Mouse (Mus musculus) limb, embryonic 13.5 days (tissue): ENCODE results near the gene Ggta1. TPM values are rescaled to one million over a fixed set of nuclear protein-coding genes. Genes with fewer than 3 reads are reported as not detected.

Experiments
- ATAC-seq: fragments of 200-750 bp; cut with Nextera tagmentation; 2 replicates; pipeline ENCODE4 v1.8.0; 2017; ENCODE audit warnings: low read depth, moderate number of reproducible peaks, moderate TSS enrichment; ENCODE audit not compliant: low FRiP score
- H3K27ac ChIP-seq: fragments of 300-500 bp; sonication (generic); 2 replicates; pipeline ENCODE4 v1.5.1; 2015; ENCODE audit warnings: inconsistent platforms, mild to moderate bottlenecking, moderate library complexity
- H3K27me3 ChIP-seq: fragments of 300-500 bp; sonication (generic); 2 replicates; pipeline ENCODE4 v1.6.1; 2015; ENCODE audit warnings: mild to moderate bottlenecking, inconsistent platforms
- H3K36me3 ChIP-seq: fragments of 300-500 bp; sonication (generic); 2 replicates; pipeline ENCODE4 v1.6.1; 2015; ENCODE audit warnings: inconsistent platforms, mild to moderate bottlenecking, moderate library complexity
- H3K4me1 ChIP-seq: fragments of 300-500 bp; sonication (generic); 2 replicates; pipeline ENCODE4 v1.6.1; 2015; ENCODE audit warnings: inconsistent platforms
- H3K4me2 ChIP-seq: fragments of 300-500 bp; sonication (generic); replicated peaks from 2 replicates; pipeline ENCODE4 v1.6.1; 2015; ENCODE audit warnings: inconsistent platforms, mild to moderate bottlenecking, moderate library complexity
- H3K4me3 ChIP-seq: fragments of 300-500 bp; sonication (generic); 2 replicates; pipeline ENCODE4 v1.5.1; 2015; ENCODE audit warnings: moderate library complexity, mild to moderate bottlenecking, inconsistent platforms
- H3K9ac ChIP-seq: fragments of 300-500 bp; sonication (generic); 2 replicates; pipeline ENCODE4 v1.6.1; 2015; ENCODE audit warnings: mild to moderate bottlenecking, inconsistent platforms
- H3K9me3 ChIP-seq: fragments of 300-500 bp; sonication (generic); 2 replicates; pipeline ENCODE4 v1.6.1; 2016; ENCODE audit warnings: inconsistent platforms
- WGBS: fragments of 180-500 bp; shearing (Covaris S2); methylation state at CpG from one replicate; pipeline ENCODE4 v1.1.7; 2015; 5-methylcytosine and 5-hydroxymethylcytosine counted together
- polyA plus RNA-seq: library from polyadenylated mRNA; unstranded; fragments of >200 nt; fragmentation: Nextera tagmentation; extraction: Ambion mirVana; gene quantifications from 2 replicates; pipeline ENCODE4 v1.2.1, GENCODE M21; 2015

The Ggta1 gene
- polyA plus RNA-seq, 1 experiment from 2014 or later, result 19.6 TPM

DNA sequence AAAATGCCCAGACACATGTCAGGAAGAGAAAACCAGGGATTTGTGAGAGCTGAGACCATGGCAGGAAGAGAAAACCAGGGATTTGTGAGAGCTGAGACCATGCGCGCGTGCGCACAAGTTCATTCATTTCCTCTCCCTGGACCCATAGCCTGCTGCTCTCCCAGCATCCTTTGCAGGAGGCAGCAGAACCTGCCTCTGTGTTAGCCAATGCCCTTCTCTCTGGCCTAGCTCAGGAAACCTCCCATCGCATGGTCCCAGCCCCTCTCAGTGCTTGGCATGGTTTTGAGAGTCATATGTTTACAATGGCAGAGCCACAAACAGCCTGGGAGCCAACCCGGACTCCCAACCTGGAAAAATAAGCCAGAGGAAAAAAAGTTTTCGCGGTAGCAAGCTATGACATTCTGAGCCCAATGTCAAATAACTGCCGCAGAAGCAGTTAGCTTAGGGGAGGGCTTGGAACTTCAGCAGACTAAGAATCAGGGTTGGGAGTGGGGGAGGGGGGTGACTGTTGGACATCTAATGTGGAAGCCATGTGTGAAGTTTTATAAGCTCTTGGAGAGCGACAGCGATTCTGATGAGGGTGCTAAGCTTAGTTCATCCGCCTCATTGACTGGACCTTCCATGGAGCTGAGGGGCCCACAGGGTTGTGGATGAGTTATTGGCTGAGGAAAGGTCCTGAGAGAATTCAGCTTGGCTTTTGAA, 40.1 kb upstream of the Ggta1 start:
- Histone ChIP-seq H3K4me1 (peaks cover 58% of the 10 kb centered on the region), H3K27ac (peak overlapping the region; percentile 82), H3K27me3 (no peaks in the 10 kb centered on the region), H3K9me3 (no peaks in the 10 kb centered on the region), H3K4me2 (no peak overlapping the region), H3K9ac (no peak overlapping the region), H3K36me3 (no peaks in the 10 kb centered on the region), H3K4me3 (no peak overlapping the region)
- WGBS, result 38% methylated on average over 12 of the region's 12 CpGs
- ATAC-seq, result peak; percentile 51; the same call in 1 of the 2 replicates

DNA sequence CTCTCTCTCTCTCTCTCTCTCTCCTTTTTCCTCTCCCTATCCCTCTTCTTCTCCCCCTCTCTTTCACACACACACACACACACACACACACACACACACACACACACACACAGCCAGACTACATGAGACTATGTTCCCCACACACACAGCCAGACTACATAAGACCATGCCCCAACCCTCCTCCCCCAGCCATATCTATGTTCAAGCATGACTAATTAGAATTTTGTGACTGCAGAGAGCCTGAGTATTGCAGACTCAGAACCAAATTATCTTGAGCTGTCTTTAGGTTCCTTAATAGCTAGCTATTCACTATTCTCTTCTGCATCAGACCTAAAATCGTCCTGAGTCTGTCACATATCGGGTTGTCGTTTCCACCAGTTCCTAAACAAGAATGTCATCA, 39.5 kb upstream of the Ggta1 start:
- Histone ChIP-seq H3K4me3 (no peak overlapping the region), H3K27ac (peak overlapping the region; percentile 82; the same call in 1 of the 2 replicates), H3K9me3 (no peaks in the 10 kb centered on the region), H3K27me3 (no peaks in the 10 kb centered on the region), H3K36me3 (no peaks in the 10 kb centered on the region), H3K4me1 (peaks cover 54% of the 10 kb centered on the region), H3K9ac (no peak overlapping the region), H3K4me2 (no peak overlapping the region)
- no peak for ATAC-seq
- WGBS, result 75% methylated on average over 3 of the region's 3 CpGs

GRCm38 (mm10) chr2:35499474-35499873, 36.4 kb upstream of the Ggta1 start:
- WGBS, result 73% methylated on average over 7 of the region's 7 CpGs
- Histone ChIP-seq H3K4me2 (no peak overlapping the region), H3K4me3 (no peak overlapping the region), H3K27me3 (no peaks in the 10 kb centered on the region), H3K4me1 (peaks cover 38% of the 10 kb centered on the region), H3K9ac (no peak overlapping the region), H3K27ac (no peak overlapping the region), H3K36me3 (no peaks in the 10 kb centered on the region), H3K9me3 (no peaks in the 10 kb centered on the region; the same call in 1 of the 2 replicates)
- no peak for ATAC-seq

- H3K4me1 ChIP-seq, result peaks cover 33% of the 10 kb centered on the region
- H3K4me2 ChIP-seq, result no peak overlapping the region
- no peak overlapping the region for H3K4me3 ChIP-seq
- H3K27me3 ChIP-seq, result no peaks in the 10 kb centered on the region
- 84% methylated on average over 3 of the region's 3 CpGs for WGBS
- no peaks in the 10 kb centered on the region; the same call in 1 of the 2 replicates for H3K9me3 ChIP-seq
- no peaks in the 10 kb centered on the region for H3K36me3 ChIP-seq
- H3K9ac ChIP-seq, result no peak overlapping the region
- ATAC-seq, result no peak
- no peak overlapping the region for H3K27ac ChIP-seq
These were observed 35.9 kb upstream of the Ggta1 start for GRCm38 (mm10) chr2:35498961-35499360.

DNA sequence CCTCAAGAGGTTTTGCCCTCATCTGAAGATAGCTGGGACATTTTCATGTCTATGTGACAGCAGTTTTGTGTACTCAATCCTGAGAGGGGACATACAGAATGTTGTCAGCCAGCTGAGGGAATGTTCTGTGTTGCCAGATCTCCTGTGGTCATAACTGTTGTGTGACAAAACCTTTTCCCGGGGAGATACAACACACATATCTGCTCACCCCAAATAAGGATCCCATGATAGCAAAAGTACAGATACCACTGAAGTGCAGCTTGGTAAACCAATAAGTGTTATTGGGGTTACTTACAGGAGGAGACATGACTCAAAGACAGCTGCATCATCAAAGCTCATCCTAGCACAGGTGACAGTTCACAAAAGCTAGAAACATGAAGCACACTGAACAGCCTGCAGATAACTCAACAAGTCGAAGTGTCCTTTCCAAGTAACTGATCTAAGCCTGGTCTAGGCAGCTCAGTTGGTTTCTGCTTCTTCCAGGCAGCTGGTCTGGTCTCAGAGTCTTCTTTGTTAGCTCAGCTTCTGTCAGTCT, 34.7 kb upstream of the Ggta1 start:
- ATAC-seq, result no peak
- H3K36me3 ChIP-seq, result no peaks in the 10 kb centered on the region
- WGBS, result 81% methylated on average over 2 of the region's 2 CpGs

DNA sequence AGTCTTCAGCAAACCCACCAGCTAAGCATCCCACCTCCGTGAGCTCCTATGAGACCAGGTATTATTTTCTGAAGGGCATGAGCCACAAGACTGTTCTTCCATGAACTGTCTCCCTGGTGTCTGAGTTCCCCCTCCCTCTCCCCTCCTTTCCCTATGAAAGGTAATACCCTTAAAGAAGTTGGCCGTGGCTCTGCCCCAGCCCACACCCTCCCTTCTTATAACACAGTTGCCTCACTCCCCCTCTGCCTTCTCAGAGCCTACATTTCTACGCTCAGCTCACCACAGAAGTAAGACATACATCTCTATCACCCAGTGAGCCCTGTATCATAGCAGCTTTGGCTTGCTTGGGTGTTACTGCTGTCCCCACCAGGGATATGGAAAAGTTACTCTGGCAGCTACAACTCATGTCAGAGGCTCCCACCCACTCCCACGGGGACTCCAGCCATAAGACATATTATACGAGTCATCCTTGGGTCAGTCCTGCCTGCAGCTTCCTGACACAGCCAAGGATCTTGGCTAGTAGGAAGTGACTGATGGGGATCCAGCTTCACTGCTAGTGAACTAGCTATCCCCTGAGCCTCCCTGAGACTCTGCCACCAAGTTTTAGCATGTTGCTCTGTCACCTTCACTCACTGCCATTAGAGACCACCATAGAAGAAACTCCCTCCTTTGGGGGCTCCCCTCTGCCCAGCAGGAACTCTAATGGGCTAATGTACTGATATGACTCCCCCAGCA, 33.4 kb upstream of the Ggta1 start:
- Histone ChIP-seq H3K27ac (no peak overlapping the region), H3K4me3 (no peak overlapping the region), H3K36me3 (no peaks in the 10 kb centered on the region), H3K4me2 (no peak overlapping the region), H3K27me3 (no peaks in the 10 kb centered on the region), H3K9ac (no peak overlapping the region), H3K9me3 (no peaks in the 10 kb centered on the region; the same call in 1 of the 2 replicates), H3K4me1 (peaks cover 11% of the 10 kb centered on the region)
- peak; percentile 32; the same call in 1 of the 2 replicates for ATAC-seq
- 54% methylated on average over 5 of the region's 5 CpGs for WGBS

More for the DNA sequence above, 34.7 kb upstream of the Ggta1 start:
- Histone ChIP-seq H3K4me2 (no peak overlapping the region), H3K27ac (no peak overlapping the region), H3K27me3 (no peaks in the 10 kb centered on the region), H3K4me1 (peaks cover 21% of the 10 kb centered on the region), H3K9me3 (no peaks in the 10 kb centered on the region; the same call in 1 of the 2 replicates), H3K9ac (no peak overlapping the region), H3K4me3 (no peak overlapping the region)

- Histone ChIP-seq H3K4me2 (no peak overlapping the region), H3K27me3 (no peaks in the 10 kb centered on the region), H3K4me3 (no peak overlapping the region), H3K4me1 (peaks cover 12% of the 10 kb centered on the region), H3K27ac (no peak overlapping the region), H3K9me3 (no peaks in the 10 kb centered on the region; the same call in 1 of the 2 replicates), H3K36me3 (no peaks in the 10 kb centered on the region), H3K9ac (no peak overlapping the region)
- 81% methylated on average over 16 of the region's 16 CpGs for WGBS
- no peak for ATAC-seq
These were observed 32.7 kb upstream of the Ggta1 start for GRCm38 (mm10) chr2:35495486-35496278.

- 88% methylated on average over 7 of the region's 7 CpGs for WGBS
- H3K27me3 ChIP-seq, result no peaks in the 10 kb centered on the region
- no peaks in the 10 kb centered on the region for H3K36me3 ChIP-seq
- no peak for ATAC-seq
- no peaks in the 10 kb centered on the region; the same call in 1 of the 2 replicates for H3K9me3 ChIP-seq
- H3K4me1 ChIP-seq, result peaks cover 19% of the 10 kb centered on the region
- no peak overlapping the region for H3K4me3 ChIP-seq
- no peak overlapping the region for H3K27ac ChIP-seq
- H3K9ac ChIP-seq, result no peak overlapping the region
- no peak overlapping the region for H3K4me2 ChIP-seq
These were observed 30.5 kb upstream of the Ggta1 start for GRCm38 (mm10) chr2:35493566-35493965.

- H3K36me3 ChIP-seq, result no peaks in the 10 kb centered on the region
- no peak overlapping the region for H3K4me2 ChIP-seq
- no peak overlapping the region for H3K4me3 ChIP-seq
- no peak overlapping the region for H3K9ac ChIP-seq
- peaks cover 11% of the 10 kb centered on the region for H3K4me1 ChIP-seq
- H3K27me3 ChIP-seq, result no peaks in the 10 kb centered on the region
- no peaks in the 10 kb centered on the region; the same call in 1 of the 2 replicates for H3K9me3 ChIP-seq
- H3K27ac ChIP-seq, result no peak overlapping the region
- ATAC-seq, result no peak
- WGBS, result 88% methylated on average over 24 of the region's 24 CpGs
These were observed 28.1 kb upstream of the Ggta1 start for GRCm38 (mm10) chr2:35491151-35491550.

GRCm38 (mm10) chr2:35490458-35491111, 27.6 kb upstream of the Ggta1 start:
- WGBS, result 29% methylated on average over 17 of the region's 17 CpGs
- H3K9me3 ChIP-seq, result no peaks in the 10 kb centered on the region; the same call in 1 of the 2 replicates
- peak overlapping the region; percentile 11; the same call in 1 of the 2 replicates for H3K27ac ChIP-seq
- H3K4me1 ChIP-seq, result peaks cover 9% of the 10 kb centered on the region
- no peak overlapping the region for H3K9ac ChIP-seq
- no peaks in the 10 kb centered on the region for H3K27me3 ChIP-seq
- H3K4me3 ChIP-seq, result no peak overlapping the region
- no peaks in the 10 kb centered on the region for H3K36me3 ChIP-seq
- 0 out of 2 replicates have a peak overlapping the region, but pooled peaks have one; percentile 16 for H3K4me2 ChIP-seq
- ATAC-seq, result peak; percentile 58; the same call in 1 of the 2 replicates

DNA sequence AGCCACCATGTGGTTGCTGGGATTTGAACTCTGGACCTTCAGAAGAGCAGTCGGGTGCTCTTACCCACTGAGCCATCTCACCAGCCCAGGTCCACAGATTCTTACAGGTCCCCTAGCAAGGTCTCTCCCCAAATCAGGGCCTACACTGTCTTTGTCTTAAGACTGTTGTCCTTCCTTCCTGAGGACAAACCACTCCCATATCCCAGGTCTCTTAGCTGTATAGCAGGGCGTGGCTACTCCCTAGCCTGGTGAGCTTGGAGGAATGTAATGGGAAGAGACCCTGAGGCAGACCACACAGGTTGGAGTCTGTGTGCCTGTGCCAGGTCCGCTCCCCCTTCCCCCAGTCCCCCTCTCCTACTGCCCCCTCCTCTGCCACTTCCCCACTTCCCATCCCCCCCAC, 24.7 kb upstream of the Ggta1 start:
- ATAC-seq, result no peak; the same call in 1 of the 2 replicates
- no peaks in the 10 kb centered on the region for H3K27me3 ChIP-seq
- peaks cover 9% of the 10 kb centered on the region for H3K4me1 ChIP-seq
- no peak overlapping the region for H3K4me3 ChIP-seq
- no peaks in the 10 kb centered on the region for H3K9me3 ChIP-seq
- H3K27ac ChIP-seq, result no peak overlapping the region
- H3K9ac ChIP-seq, result no peak overlapping the region
- H3K4me2 ChIP-seq, result no peak overlapping the region
- WGBS, result 62% methylated on average over 3 of the region's 3 CpGs
- no peaks in the 10 kb centered on the region for H3K36me3 ChIP-seq
